In genomic region chr4:99379983-99380382, GRCm38 (mm10) we compare ENCODE assay signal across 14 mouse cellular contexts.
DNase-seq lines count a peak whose midpoint lies in the region; ATAC-seq and TF ChIP-seq lines count a peak whose summit lies in the region.
"Had no signal": no experiment of that assay in that cellular context is flagged by ENCODE, and none has a peak within 500 bp of the region (broad histone marks: within the 10 kb centered on the region; RNA-seq: fewer than 3 reads in every experiment).

No protein-coding gene starts in this region.

- no peak overlapping the region for H3K27ac ChIP-seq in kidney, postnatal 0 days
- H3K27ac ChIP-seq in midbrain, embryonic 14.5 days (replicated peaks; ENCODE audit: low read depth, low read length), result no peak overlapping the region
- H3K27ac ChIP-seq in midbrain, embryonic 15.5 days, result no peak overlapping the region
- H3K27ac ChIP-seq: forebrain, embryonic 10.5 days; heart, embryonic 10.5 days; limb, embryonic 10.5 days; liver, embryonic 15.5 days had no signal

- 82% methylated on average over 4 of the region's 4 CpGs for WGBS in kidney, postnatal 0 days
- 91% methylated on average over 4 of the region's 4 CpGs for WGBS in midbrain, embryonic 14.5 days
- 92% methylated on average over 4 of the region's 4 CpGs for WGBS in midbrain, embryonic 15.5 days

- H3K9ac ChIP-seq in kidney, postnatal 0 days (ENCODE audit: low read depth, low read length), result no peak overlapping the region
- H3K9ac ChIP-seq in midbrain, embryonic 14.5 days (replicated peaks; ENCODE audit: low read length), result no peak overlapping the region
- no peak overlapping the region for H3K9ac ChIP-seq in midbrain, embryonic 15.5 days
- H3K9ac ChIP-seq: liver, embryonic 15.5 days had no signal

- TF ChIP-seq CTCF in kidney, postnatal 0 days (IDR thresholded peaks at IDR 0.05; ENCODE audit: low read depth), result peak; percentile 62

- H3K9me3 ChIP-seq in kidney, postnatal 0 days (replicated peaks; ENCODE audit: low read length), result no peaks in the 10 kb centered on the region
- H3K9me3 ChIP-seq in midbrain, embryonic 14.5 days (ENCODE audit: control insufficient read depth, low read length), result no peaks in the 10 kb centered on the region
- no peaks in the 10 kb centered on the region for H3K9me3 ChIP-seq in midbrain, embryonic 15.5 days
- H3K9me3 ChIP-seq: forebrain, embryonic 10.5 days; heart, embryonic 10.5 days; limb, embryonic 10.5 days; liver, embryonic 15.5 days had no signal

- DNase-seq in embryo, embryonic 10.5 days (ENCODE audit: low spot score), result peak; percentile 36
- no peak for DNase-seq in embryo, embryonic 11 days
- DNase-seq in kidney, postnatal 0 days (ENCODE audit: low spot score), result no peak
- no peak for DNase-seq in kidney, postnatal 25 days
- peak; percentile 19 for DNase-seq in midbrain, embryonic 14.5 days
- peak; percentile 1 for DNase-seq in naive thymus-derived CD4-positive, alpha-beta T cell, adult 2 months (ENCODE audit: low read depth)
- DNase-seq in cerebellum, adult 11 months, result no peak
- DNase-seq: right cerebral cortex, postnatal 4 days; thymus, postnatal 25 days had no signal

- no peak overlapping the region for H3K4me2 ChIP-seq in kidney, postnatal 0 days (ENCODE audit: low read length)
- H3K4me2 ChIP-seq in midbrain, embryonic 14.5 days (ENCODE audit: low read length), result no peak overlapping the region
- H3K4me2 ChIP-seq in midbrain, embryonic 15.5 days, result no peak overlapping the region
- H3K4me2 ChIP-seq: liver, embryonic 15.5 days had no signal

- H3K4me3 ChIP-seq in kidney, postnatal 0 days (replicated peaks; ENCODE audit: low read depth, low read length), result no peak overlapping the region
- no peak overlapping the region for H3K4me3 ChIP-seq in midbrain, embryonic 14.5 days (replicated peaks; ENCODE audit: low read depth, low read length)
- no peak overlapping the region for H3K4me3 ChIP-seq in midbrain, embryonic 15.5 days
- H3K4me3 ChIP-seq: forebrain, embryonic 10.5 days; heart, embryonic 10.5 days; limb, embryonic 10.5 days; liver, embryonic 15.5 days had no signal

- ATAC-seq in kidney, postnatal 0 days (replicated peaks; ENCODE audit: low FRiP score, low read depth), result no peak
- ATAC-seq in midbrain, embryonic 14.5 days (ENCODE audit: low FRiP score, low TSS enrichment), result no peak
- no peak for ATAC-seq in midbrain, embryonic 15.5 days (replicated peaks)

- no peaks in the 10 kb centered on the region for H3K36me3 ChIP-seq in kidney, postnatal 0 days (ENCODE audit: insufficient read depth, low read length)
- no peaks in the 10 kb centered on the region for H3K36me3 ChIP-seq in midbrain, embryonic 14.5 days (ENCODE audit: control insufficient read depth, insufficient read depth, low read length)
- no peaks in the 10 kb centered on the region for H3K36me3 ChIP-seq in midbrain, embryonic 15.5 days (replicated peaks)
- H3K36me3 ChIP-seq: forebrain, embryonic 10.5 days; heart, embryonic 10.5 days; limb, embryonic 10.5 days; liver, embryonic 15.5 days had no signal

- no peaks in the 10 kb centered on the region for H3K4me1 ChIP-seq in kidney, postnatal 0 days (replicated peaks; ENCODE audit: insufficient read depth, low read length)
- peaks cover 8% of the 10 kb centered on the region; the same call in 1 of the 2 replicates for H3K4me1 ChIP-seq in midbrain, embryonic 14.5 days (ENCODE audit: control insufficient read depth, insufficient read depth, low read length)
- H3K4me1 ChIP-seq in midbrain, embryonic 15.5 days, result peaks cover 7% of the 10 kb centered on the region
- H3K4me1 ChIP-seq: heart, embryonic 10.5 days; liver, embryonic 15.5 days had no signal

- no peaks in the 10 kb centered on the region for H3K27me3 ChIP-seq in kidney, postnatal 0 days (ENCODE audit: insufficient read depth, low read length)
- peaks cover 15% of the 10 kb centered on the region for H3K27me3 ChIP-seq in midbrain, embryonic 14.5 days (ENCODE audit: control insufficient read depth, insufficient read depth, low read length)
- H3K27me3 ChIP-seq in midbrain, embryonic 15.5 days (replicated peaks), result peaks cover 21% of the 10 kb centered on the region
- H3K27me3 ChIP-seq: liver, embryonic 15.5 days had no signal

Comparison
In these comparisons a context has a peak if more than half of its experiments do, and no peak if none do; other contexts are left out.
1. DNase-seq: peak in embryo, embryonic 10.5 days (single experiment), midbrain, embryonic 14.5 days (single experiment) and naive thymus-derived CD4-positive, alpha-beta T cell, adult 2 months (single experiment); none in embryo, embryonic 11 days (single experiment), kidney, postnatal 0 days (single experiment), kidney, postnatal 25 days (0 of 2) and cerebellum, adult 11 months (single experiment).